Mouse (Mus musculus): Measurements from ENCODE around the gene Rgs6. TPM values are rescaled to one million over a fixed set of nuclear protein-coding genes. Genes with fewer than 3 reads are reported as not detected.

The Rgs6 gene
- total RNA-seq, 2 experiments from 2014 or later: 0.51 to 1.3 TPM

DNA sequence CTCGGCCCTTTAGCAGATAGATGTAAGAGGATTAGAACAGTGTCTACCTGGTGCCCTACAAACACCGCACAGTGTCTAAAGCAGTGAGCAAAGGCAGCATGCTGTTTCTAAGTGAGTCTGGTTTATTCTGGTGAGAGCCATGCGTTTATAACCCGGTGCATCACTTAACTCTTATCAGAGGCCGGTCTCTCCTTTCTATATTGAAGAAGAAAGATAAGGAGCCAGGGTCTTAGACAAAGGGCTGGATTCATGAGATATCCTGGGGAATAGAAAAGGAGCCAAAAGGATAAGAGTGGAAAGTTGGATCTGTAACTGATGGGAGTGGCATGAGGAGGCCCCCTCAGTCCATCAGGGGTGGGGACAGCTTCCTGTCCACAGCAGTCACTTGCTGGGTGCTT is 518.0 kb downstream of the Rgs6 start:
- ATAC-seq (replicated peaks; ENCODE audit: low FRiP score, poor library complexity, severe bottlenecking): no peak

DNA sequence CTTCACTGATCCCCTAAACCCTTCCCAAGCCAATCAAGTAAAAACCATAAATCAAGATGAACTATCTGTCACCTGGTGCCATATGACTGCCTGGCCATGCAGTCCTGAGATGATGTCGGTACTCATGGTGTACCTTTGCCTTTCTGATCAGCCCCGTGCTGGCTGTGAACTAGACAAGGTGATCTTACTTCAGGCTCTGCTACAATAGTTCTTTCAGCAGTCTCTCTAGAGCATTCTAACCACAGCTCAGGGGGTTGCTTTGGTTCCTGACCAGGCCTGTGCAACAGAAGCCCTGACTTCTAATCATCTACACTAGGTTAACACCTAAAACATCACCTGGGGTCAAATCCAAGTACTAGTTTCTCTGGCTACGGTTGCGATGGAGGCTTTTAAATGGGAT is 521.4 kb downstream of the Rgs6 start:
- no peak for ATAC-seq (replicated peaks; ENCODE audit: low FRiP score, poor library complexity, severe bottlenecking)

- no peak for ATAC-seq (replicated peaks; ENCODE audit: low FRiP score, poor library complexity, severe bottlenecking)
These were observed 522.0 kb downstream of the Rgs6 start for GRCm38 (mm10) chr12:83109891-83110630.

GRCm38 (mm10) chr12:83110711-83111110 is 522.6 kb downstream of the Rgs6 start:
- ATAC-seq (replicated peaks; ENCODE audit: low FRiP score, poor library complexity, severe bottlenecking): no peak

GRCm38 (mm10) chr12:83112283-83112682 is 524.2 kb downstream of the Rgs6 start:
- ATAC-seq (replicated peaks; ENCODE audit: low FRiP score, poor library complexity, severe bottlenecking): peak; percentile 45

DNA sequence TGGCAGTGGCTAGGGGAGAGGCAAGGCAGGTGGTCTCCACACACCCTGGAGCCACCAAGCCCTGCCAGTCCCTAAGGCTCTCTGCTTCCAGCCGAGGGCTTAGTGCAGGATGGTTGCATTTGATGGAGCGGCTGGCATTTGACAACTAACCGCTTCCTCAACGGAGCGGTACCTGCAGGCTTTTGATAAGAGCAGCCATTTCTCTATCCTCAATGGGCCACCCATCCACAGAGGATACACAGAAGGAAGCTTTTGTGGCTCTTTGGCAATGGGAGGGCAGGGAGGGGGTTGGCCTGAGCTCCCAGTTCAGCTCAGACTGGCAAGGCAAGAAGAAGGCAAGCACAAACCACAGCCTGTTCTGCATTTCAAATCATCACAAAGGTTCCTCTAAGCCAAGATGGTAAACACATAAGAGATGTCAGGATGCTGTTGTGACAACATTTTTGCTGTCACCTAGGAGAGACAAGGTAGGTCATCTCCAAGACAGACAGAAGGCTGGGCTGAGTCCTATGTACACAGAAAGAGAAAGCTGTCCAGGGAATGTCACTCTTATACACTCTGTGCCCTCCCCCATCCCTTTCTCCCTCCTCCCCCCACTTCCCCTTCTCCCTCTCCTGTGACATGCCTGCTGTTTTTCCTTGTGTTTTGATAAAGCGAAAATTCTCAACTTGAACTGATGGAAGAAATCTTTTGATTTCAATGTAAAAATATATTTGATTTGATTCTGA is 525.0 kb downstream of the Rgs6 start:
- peak; percentile 87 for ATAC-seq (replicated peaks; ENCODE audit: low FRiP score, poor library complexity, severe bottlenecking)

- 0 out of 2 replicates have a peak, but pooled peaks have one; percentile 3 for ATAC-seq (replicated peaks; ENCODE audit: low FRiP score, poor library complexity, severe bottlenecking)
These were observed 525.9 kb downstream of the Rgs6 start for GRCm38 (mm10) chr12:83113971-83114370.

DNA sequence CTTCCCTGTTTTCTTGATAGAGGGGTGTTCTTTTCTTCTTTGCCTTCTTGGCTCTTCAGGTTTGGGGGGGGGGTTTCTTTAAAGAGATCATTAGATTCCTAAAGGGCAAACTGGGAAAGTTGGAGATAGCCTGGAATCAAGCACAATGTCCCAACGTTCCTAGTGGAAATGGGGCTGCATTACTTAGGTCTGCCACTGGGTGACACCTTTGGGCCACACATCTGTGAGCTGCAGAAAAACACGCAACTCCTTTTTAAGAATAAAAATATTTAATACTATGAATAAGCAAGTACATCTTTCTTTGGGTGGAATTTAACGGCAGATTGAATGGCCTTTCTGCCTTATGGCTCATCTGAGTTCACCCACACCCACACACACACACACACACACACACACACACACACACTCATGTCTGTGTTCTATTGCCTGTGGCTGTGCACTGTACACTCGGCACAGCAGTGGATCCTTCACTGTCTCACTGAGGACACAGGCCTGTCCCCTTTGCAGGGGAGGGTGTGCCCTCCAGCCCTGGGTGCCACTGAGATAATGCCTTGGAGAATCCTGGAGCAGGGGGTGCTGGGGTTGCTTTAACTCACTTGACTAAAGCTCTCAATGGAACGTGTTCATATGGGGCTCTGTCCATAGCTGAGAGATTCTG is 526.4 kb downstream of the Rgs6 start:
- peak; percentile 64 for ATAC-seq (replicated peaks; ENCODE audit: low FRiP score, poor library complexity, severe bottlenecking)

DNA sequence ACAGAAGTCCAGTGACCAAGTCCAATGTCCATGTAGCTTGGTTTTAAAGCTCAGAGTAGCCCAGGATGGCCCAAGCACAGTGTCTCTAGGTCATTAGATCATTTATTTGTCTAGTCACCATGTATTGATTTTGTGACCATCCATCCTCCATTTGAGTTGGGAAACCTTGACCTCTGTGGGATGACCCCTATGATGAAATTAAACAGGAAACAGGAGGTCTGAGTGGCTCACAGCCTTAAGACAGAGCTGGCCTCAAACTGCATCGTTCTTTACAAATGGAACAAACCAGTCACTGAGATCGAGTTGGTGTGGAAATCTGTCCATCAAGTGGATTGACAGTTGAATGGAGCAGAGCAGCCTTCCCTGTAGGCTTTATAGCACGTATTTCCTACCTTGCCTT is 536.0 kb downstream of the Rgs6 start:
- ATAC-seq (replicated peaks; ENCODE audit: low FRiP score, poor library complexity, severe bottlenecking): no peak

DNA sequence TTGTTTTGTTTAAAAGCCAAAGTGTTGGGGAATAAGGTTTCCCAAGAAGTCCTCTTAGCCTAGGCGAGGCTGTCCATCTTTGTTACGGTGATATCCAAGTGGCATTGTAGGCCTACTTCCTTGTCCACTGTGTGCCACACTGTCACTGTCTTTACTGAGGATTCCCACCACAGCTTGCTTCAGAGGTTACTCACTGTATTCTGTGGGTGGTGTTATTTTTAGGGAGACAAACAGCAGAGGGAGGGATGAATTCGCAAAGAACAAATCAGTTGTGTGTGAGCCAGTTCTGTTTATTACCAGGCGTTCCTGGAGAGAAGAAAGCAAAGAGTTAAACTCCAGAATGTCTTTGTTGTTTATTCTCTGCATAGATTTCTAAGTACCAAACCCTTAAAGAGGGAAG is 537.2 kb downstream of the Rgs6 start:
- ATAC-seq (replicated peaks; ENCODE audit: low FRiP score, poor library complexity, severe bottlenecking): no peak

DNA sequence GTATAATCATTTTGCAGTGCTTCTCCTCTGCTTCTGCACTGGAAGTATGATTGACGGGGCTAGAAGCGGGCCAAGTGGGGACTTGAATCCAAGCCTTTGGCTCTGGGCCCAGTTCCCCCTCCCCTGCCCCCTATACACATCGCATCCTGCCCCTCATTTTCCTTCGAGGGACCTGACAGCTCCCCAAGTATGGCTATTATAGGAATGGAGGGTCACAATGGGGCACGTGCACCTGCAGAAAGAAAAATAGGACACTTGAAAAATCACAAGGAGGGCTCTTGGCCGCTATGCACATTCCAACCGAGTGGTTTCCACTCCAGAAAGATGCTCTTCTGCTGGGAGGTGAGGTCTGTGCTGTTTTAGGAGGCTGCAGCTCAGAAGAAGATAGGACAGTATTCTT is 538.8 kb downstream of the Rgs6 start:
- no peak for ATAC-seq (replicated peaks; ENCODE audit: low FRiP score, poor library complexity, severe bottlenecking)

- ATAC-seq (replicated peaks; ENCODE audit: low FRiP score, poor library complexity, severe bottlenecking): no peak
These were observed 539.9 kb downstream of the Rgs6 start for GRCm38 (mm10) chr12:83127955-83128354.

- ATAC-seq (replicated peaks; ENCODE audit: low FRiP score, poor library complexity, severe bottlenecking): no peak
These were observed 540.5 kb downstream of the Rgs6 start for GRCm38 (mm10) chr12:83128606-83129005.

- no peak for ATAC-seq (replicated peaks; ENCODE audit: low FRiP score, poor library complexity, severe bottlenecking)
These were observed 543.3 kb downstream of the Rgs6 start for GRCm38 (mm10) chr12:83131405-83131804.

GRCm38 (mm10) chr12:83133827-83134226 is 545.7 kb downstream of the Rgs6 start:
- no peak for ATAC-seq (replicated peaks; ENCODE audit: low FRiP score, poor library complexity, severe bottlenecking)

GRCm38 (mm10) chr12:83136031-83136430 is 547.9 kb downstream of the Rgs6 start:
- ATAC-seq (replicated peaks; ENCODE audit: low FRiP score, poor library complexity, severe bottlenecking): no peak

DNA sequence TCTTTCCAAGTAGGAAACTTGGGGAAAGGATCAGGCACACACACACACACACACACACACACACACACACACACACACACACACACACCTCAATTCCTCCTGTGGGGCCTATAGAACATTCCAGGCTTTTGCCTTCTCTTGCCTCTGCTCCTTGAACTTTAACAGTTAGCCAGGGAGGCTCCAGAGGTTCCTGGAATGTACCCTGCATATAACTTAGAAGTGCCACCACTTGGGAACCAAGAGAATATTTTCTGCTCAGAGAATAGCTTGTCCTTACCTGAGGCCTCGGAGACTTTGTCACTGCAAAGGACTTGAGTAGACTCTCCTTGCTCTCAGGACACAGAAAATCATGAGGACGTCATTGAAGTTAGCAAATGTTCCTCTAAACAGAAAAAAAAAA is 548.4 kb downstream of the Rgs6 start:
- ATAC-seq (replicated peaks; ENCODE audit: low FRiP score, poor library complexity, severe bottlenecking): no peak

GRCm38 (mm10) chr12:83137001-83137400 is 548.9 kb downstream of the Rgs6 start:
- ATAC-seq (replicated peaks; ENCODE audit: low FRiP score, poor library complexity, severe bottlenecking): no peak

GRCm38 (mm10) chr12:83141164-83141563 is 553.1 kb downstream of the Rgs6 start:
- peak; percentile 70 for ATAC-seq (replicated peaks; ENCODE audit: low FRiP score, poor library complexity, severe bottlenecking)

DNA sequence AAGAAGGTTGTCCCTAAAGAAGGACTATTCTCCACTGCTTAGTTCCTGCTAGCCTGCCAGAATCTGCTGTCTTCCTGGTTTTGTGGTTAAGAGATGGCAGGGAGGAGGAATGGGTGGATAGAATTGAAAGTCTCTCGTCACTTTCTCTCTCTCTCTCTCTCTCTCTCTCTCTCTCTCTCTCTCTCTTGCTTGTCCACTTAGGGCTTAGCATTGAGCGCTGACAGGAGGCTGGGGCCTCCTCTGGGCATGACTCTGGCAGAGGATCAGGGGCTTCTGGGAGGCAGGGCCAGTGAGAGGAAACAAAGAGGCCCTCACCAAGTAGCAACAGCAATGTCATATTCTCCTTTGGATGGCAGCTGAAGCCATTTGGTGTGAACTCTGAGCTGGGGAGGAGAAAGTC is 554.4 kb downstream of the Rgs6 start:
- peak; percentile 31 for ATAC-seq (replicated peaks; ENCODE audit: low FRiP score, poor library complexity, severe bottlenecking)

DNA sequence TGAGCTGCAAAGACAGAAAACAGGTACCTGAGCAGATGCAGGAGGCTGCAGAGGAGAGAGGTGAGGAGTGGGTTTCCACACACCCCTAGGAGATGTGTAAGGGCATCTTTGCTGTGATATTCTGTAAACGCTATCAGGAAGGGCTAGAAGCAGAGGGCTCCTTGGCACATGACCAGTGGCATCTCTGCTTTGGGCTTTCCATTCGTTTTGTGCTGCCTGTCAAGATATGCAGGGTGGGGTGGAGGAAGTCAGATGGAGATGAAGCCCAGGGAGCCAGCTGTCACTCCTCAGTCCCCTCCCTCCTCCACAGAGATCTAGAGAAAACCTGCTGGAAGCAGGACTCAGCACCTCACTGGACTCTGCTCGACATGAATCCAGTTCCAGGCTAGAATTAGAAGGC is 555.0 kb downstream of the Rgs6 start:
- ATAC-seq (replicated peaks; ENCODE audit: low FRiP score, poor library complexity, severe bottlenecking): peak; percentile 85

All from erythroblast, adult 5-6 weeks (primary cell).